Comparison of ENCODE assay signal across 8 mouse cellular contexts in genomic region chr7:100855795-100856573, GRCm38 (mm10). TPM values are rescaled to one million over a fixed set of nuclear protein-coding genes. Genes with fewer than 3 reads are reported as not detected.
DNase-seq lines count a peak whose midpoint lies in the region; ATAC-seq and TF ChIP-seq lines count a peak whose summit lies in the region.

No protein-coding gene starts in this region.

- WGBS in kidney, adult 2 months: 64% methylated on average over 5 of the region's 5 CpGs
- 67% methylated on average over 5 of the region's 5 CpGs for WGBS in heart, embryonic 14.5 days
- 18% methylated on average over 5 of the region's 5 CpGs for WGBS in liver, embryonic 14.5 days (ENCODE audit: insufficient replicate concordance)
- WGBS in midbrain, embryonic 11.5 days: 68% methylated on average over 5 of the region's 5 CpGs

- TF ChIP-seq CTCF in kidney, adult 2 months (conservative IDR thresholded peaks at IDR 0.05; ENCODE audit: insufficient read depth, insufficient read length, low read depth, low read length): no peak
- no peak for TF ChIP-seq CTCF in liver, embryonic 14.5 days (IDR thresholded peaks at IDR 0.05; ENCODE audit: low read depth)

- H3K9ac ChIP-seq in heart, embryonic 14.5 days (ENCODE audit: low read length): no peak overlapping the region
- H3K9ac ChIP-seq in liver, embryonic 14.5 days (replicated peaks): peak overlapping the region; percentile 23
- H3K9ac ChIP-seq in midbrain, embryonic 11.5 days (ENCODE audit: low read length): no peak overlapping the region

- TF ChIP-seq POLR2A in kidney, adult 2 months (IDR thresholded peaks at IDR 0.05; ENCODE audit: low read depth, low read length): no peak

- no peaks in the 10 kb centered on the region for H3K36me3 ChIP-seq in kidney, adult 2 months (ENCODE audit: control insufficient read depth, insufficient read depth, low read length)
- H3K36me3 ChIP-seq in heart, embryonic 14.5 days (ENCODE audit: control insufficient read depth, insufficient read depth, low read length): no peaks in the 10 kb centered on the region
- peaks cover 29% of the 10 kb centered on the region for H3K36me3 ChIP-seq in liver, embryonic 14.5 days (replicated peaks; ENCODE audit: control insufficient read depth, insufficient read depth, low read depth)
- H3K36me3 ChIP-seq in midbrain, embryonic 11.5 days (ENCODE audit: control insufficient read depth, insufficient read depth, low read length): no peaks in the 10 kb centered on the region

- peak; percentile 43 for DNase-seq in kidney, adult 2 months
- no peak for DNase-seq in kidney, adult 18-20 months
- DNase-seq in liver, embryonic 14.5 days (ENCODE audit: low read depth in 3 of 3, low spot score in 3 of 3): no peak
- DNase-seq in spleen, adult 18-20 months: peak; percentile 80 to 86
- no peak for DNase-seq in left cerebral cortex, postnatal 36 days (ENCODE audit: low spot score in 2 of 2)
- no peak for DNase-seq in midbrain, embryonic 11.5 days (ENCODE audit: low spot score, missing footprints)
- no peak for DNase-seq in neural tube, embryonic 10.5 days (ENCODE audit: extremely low spot score, low spot score)

- H3K27me3 ChIP-seq in kidney, adult 2 months (replicated peaks; ENCODE audit: control insufficient read depth, insufficient read depth, low read length): no peaks in the 10 kb centered on the region
- no peaks in the 10 kb centered on the region for H3K27me3 ChIP-seq in heart, embryonic 14.5 days (ENCODE audit: control insufficient read depth, insufficient read depth, low read length)
- no peaks in the 10 kb centered on the region for H3K27me3 ChIP-seq in liver, embryonic 14.5 days (ENCODE audit: control insufficient read depth, insufficient read depth, low read length)
- no peaks in the 10 kb centered on the region for H3K27me3 ChIP-seq in midbrain, embryonic 11.5 days (ENCODE audit: control insufficient read depth, insufficient read depth, low read length)

- ATAC-seq in heart, embryonic 14.5 days (ENCODE audit: insufficient number of reproducible peaks, insufficient read depth, low FRiP score, low read depth): no peak
- no peak for ATAC-seq in liver, embryonic 14.5 days (ENCODE audit: insufficient read depth)
- no peak for ATAC-seq in midbrain, embryonic 11.5 days (ENCODE audit: low FRiP score)

- intact Hi-C loops in left cerebral cortex, postnatal 36 days (cut with DNase I): no loop called here

- no peaks in the 10 kb centered on the region for H3K4me1 ChIP-seq in kidney, adult 2 months (ENCODE audit: control insufficient read depth, insufficient read depth, low read length)
- H3K4me1 ChIP-seq in heart, embryonic 14.5 days (ENCODE audit: control insufficient read depth in 2 of 2, insufficient read depth in 2 of 2, low read length in 2 of 2): peaks cover 49 to 65% of the 10 kb centered on the region in 2 experiments
- H3K4me1 ChIP-seq in liver, embryonic 14.5 days (replicated peaks; ENCODE audit: control insufficient read depth in 2 of 2, insufficient read depth in 2 of 2, low read length in 1 of 2): peaks cover 43 to 76% of the 10 kb centered on the region in 2 experiments
- H3K4me1 ChIP-seq in midbrain, embryonic 11.5 days (ENCODE audit: control insufficient read depth, insufficient read depth, low read length): 0 out of 2 replicates have a peak, but pooled peaks cover 2% of the 10 kb centered on the region

- TF ChIP-seq EP300 in liver, embryonic 14.5 days (IDR thresholded peaks at IDR 0.05; ENCODE audit: low read depth): 0 out of 2 replicates have a peak, but pooled peaks have one; percentile 11

- H3K27ac ChIP-seq in kidney, adult 2 months (ENCODE audit: insufficient read depth, low read depth, low read length): no peak overlapping the region
- H3K27ac ChIP-seq in heart, embryonic 14.5 days (replicated peaks in 1 of 2; ENCODE audit: control insufficient read depth in 1 of 2, insufficient read depth in 1 of 2, low read depth in 2 of 2, low read length in 2 of 2): peak overlapping the region; percentile 8 to 25; a peak in 2 of 4 replicates
- peak overlapping the region; percentile 3 for H3K27ac ChIP-seq in liver, embryonic 14.5 days
- no peak overlapping the region for H3K27ac ChIP-seq in midbrain, embryonic 11.5 days (ENCODE audit: low read depth, low read length)

- no peak overlapping the region for H3K4me3 ChIP-seq in kidney, adult 2 months (ENCODE audit: insufficient read depth, low read depth, low read length)
- no peak overlapping the region for H3K4me3 ChIP-seq in heart, embryonic 14.5 days (ENCODE audit: control insufficient read depth in 1 of 2, insufficient read depth in 1 of 2, low read depth in 1 of 2, low read length in 2 of 2)
- H3K4me3 ChIP-seq in liver, embryonic 14.5 days (ENCODE audit: insufficient read depth in 1 of 2, low read depth in 2 of 2, low read length in 2 of 2): peak overlapping the region in 1 of 2 experiments; percentile 20; a peak in 1 of 4 replicates
- no peak overlapping the region for H3K4me3 ChIP-seq in midbrain, embryonic 11.5 days (ENCODE audit: low read depth, low read length)

- 0 out of 2 replicates have a peak overlapping the region, but pooled peaks have one; percentile 20 for H3K4me2 ChIP-seq in heart, embryonic 14.5 days (ENCODE audit: low read length)
- peak overlapping the region; percentile 39 for H3K4me2 ChIP-seq in liver, embryonic 14.5 days (ENCODE audit: low read depth)
- no peak overlapping the region for H3K4me2 ChIP-seq in midbrain, embryonic 11.5 days

- H3K9me3 ChIP-seq in heart, embryonic 14.5 days (ENCODE audit: control insufficient read depth, low read length): no peaks in the 10 kb centered on the region
- H3K9me3 ChIP-seq in liver, embryonic 14.5 days (ENCODE audit: control insufficient read depth, low read length): no peaks in the 10 kb centered on the region
- no peaks in the 10 kb centered on the region for H3K9me3 ChIP-seq in midbrain, embryonic 11.5 days (ENCODE audit: control insufficient read depth, low read length)

RNA-seq across cellular contexts. Expression of gene Relt, which starts 7.3 kb away (rescaled TPM):
- polyA plus RNA-seq in kidney, adult 2 months (2012; rRNA removed): 1.5 and 3.8 TPM in 2 replicates
- polyA plus RNA-seq in heart, embryonic 14.5 days (2014; fragmentation: Nextera tagmentation; extraction: Ambion mirVana): 1.2 and 1.8 TPM in 2 replicates
- polyA plus RNA-seq in liver, embryonic 14.5 days (2012; rRNA removed): 12.2 and 17.2 TPM in 2 replicates
- polyA plus RNA-seq in liver, embryonic 14.5 days (2014; fragmentation: Nextera tagmentation; extraction: Ambion mirVana): 11.7 and 14.7 TPM in 2 replicates
- total RNA-seq in left cerebral cortex, postnatal 36 days (2021): 10 to 100 TPM; 15.1 to 17.0 TPM
- polyA plus RNA-seq in midbrain, embryonic 11.5 days (2014; fragmentation: Nextera tagmentation; extraction: Ambion mirVana): 1.7 and 2.2 TPM in 2 replicates

Comparison
In these comparisons a context has a peak if more than half of its experiments do, and no peak if none do; other contexts are left out.
1. DNase-seq: peak in kidney, adult 2 months (single experiment) and spleen, adult 18-20 months (2 of 2); none in kidney, adult 18-20 months (single experiment), liver, embryonic 14.5 days (0 of 3), left cerebral cortex, postnatal 36 days (0 of 2), midbrain, embryonic 11.5 days (single experiment) and neural tube, embryonic 10.5 days (single experiment).
2. H3K27ac ChIP-seq: peak in heart, embryonic 14.5 days (2 of 2) and liver, embryonic 14.5 days (single experiment); none in kidney, adult 2 months (single experiment) and midbrain, embryonic 11.5 days (single experiment).